Mouse (Mus musculus) mouse embryonic stem cell (cell line): ENCODE results near the gene Ess2.
"Not testable (repeated sequence)": the region's sequence is repeated elsewhere in the genome, so short reads cannot be mapped to it uniquely, and the experiment has no call there.

Experiments used
- in situ Hi-C, 2 experiments: fragments of 300-500 bp; cut with MboI; formaldehyde crosslinking; loops; 1 replicate in 1 of 2; 3 replicates in 1 of 2; pipeline ENCODE4 v1.14.3; 2019 to 2020; ENCODE audit warnings: low sequenced_read_pairs in 2 of 2, low pct_unique_long_range_greater_than_20kb in 1 of 2, mixed read lengths in 1 of 2; ENCODE audit not compliant: unreplicated experiment in 1 of 2

The Ess2 gene

DNA sequence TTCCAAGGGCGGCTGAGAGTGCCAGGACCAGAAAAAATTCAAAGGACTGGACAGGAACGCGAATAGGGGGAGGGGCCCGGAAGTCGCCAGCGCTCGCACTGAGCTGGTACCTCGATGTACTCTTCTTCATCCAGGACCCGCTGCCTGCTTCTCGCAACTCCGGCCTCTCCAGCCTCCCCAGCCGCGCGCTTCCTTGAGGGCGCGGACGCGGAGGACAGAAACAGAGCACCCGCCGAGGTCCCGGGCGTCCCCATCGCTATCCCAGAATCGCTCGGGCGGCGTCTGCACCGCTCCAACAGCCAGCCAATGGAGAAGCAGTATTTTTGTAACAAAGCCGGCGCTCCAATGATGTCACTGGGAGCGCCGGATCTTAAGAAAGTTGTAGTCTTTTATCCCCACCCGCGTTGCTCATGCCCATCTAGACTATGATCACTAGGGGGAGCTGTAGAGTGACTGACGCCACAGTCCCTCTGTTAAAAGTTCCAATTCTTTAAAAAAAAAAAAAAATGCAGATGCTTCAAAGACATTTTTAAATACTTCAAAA is at the start of gene Ess2:
Ess2 (minus strand) TSS at position 297 of the 544 bp plus-strand sequence.
- in situ Hi-C loops = loop anchor here (10.0 kb wide), 2 partner anchors 124 to 304 kb away; partner anchors contain the start of gene Ccdc188 (in 1 of the 2)

DNA sequence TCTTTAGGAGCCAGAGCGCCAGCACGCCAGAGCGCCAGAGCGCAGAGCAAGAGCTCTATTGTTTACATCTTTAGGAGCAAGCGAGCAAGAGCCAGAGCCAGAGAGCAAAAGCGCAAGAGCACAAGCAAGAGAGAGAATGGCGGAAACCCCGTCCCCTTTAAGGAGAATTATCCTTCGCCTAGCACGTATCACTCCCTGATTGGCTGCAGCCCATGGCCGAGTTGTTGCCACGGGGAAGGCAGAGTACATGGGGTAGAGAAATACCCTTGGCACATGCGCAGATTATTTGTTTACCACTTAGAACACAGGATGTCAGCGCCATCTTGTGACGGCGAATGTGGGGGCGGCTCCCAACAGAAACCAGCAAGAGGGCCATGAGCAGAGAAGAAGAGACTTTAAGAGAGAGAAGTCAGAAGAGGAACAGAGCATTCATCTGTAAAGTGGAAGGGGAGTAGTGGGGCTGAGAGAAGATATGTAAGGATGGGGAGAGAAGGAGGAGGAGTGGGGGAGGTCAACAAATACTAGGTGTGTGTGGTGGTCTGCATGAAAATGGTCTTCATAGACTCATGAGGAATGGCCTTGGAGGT is 45.0 kb upstream of the Ess2 start:
- in situ Hi-C loops = not testable (repeated sequence)

DNA sequence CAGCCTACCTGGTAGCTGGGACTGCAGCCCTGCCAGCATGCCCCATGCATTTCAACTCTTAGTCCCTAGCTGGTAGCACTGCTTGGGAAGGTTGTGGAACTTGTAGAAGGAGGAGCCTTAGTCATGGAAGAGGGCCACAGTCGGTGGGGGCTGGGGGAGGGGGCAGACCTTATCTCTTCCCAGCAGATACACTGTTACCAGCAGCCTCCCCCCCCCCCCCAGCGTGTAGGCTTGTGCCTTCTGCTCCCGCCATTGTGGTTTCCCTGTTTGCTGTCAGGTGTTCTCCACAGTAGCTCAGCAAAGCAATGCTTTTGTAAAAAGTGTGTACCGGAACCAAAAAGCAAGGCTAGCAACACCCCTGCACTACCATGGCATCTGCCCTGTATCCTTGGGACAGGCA is 40.5 kb upstream of the Ess2 start:
- in situ Hi-C loops = no loop called here

DNA sequence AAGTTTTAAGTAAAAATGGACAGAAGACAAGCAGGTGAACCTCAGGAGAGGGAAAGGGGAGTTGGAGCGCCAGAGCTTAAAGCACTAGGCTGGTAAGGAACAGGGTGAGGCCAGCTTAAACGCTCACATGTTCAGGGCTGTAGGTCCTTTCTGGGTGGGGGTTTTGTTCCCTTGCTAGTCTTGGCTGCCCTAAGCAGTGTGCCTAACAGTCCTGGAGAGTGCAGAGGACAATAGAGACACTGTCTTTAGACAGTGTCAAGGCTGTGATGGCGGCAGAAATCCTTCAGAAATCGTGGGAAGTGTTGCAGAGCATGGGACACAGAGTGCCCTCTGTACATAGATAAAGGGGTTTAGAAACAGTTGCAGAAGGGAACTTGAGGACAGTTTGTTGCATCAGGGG is 38.9 kb upstream of the Ess2 start:
- in situ Hi-C loops = no loop called here

DNA sequence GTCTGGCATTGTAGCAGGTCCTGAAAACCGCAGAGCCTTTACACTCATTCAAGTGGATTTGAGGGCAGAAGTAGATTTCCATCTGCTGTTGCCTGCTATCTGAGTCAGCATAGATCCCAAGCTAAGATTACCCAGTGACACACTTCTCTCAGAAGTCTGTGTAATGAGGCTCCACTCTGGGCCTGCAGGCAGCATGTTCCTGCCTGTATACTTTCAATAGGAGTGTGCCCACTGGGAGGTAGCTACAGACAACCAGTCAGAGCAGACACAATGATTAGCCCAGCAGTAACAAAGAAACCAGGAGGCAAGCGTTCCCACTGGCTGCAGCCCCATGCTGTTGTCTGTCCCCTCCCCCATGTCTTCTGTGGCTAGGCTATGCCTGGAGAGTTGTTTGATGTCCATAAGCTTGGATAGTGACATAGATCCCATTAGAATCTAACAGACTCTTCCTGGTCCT is 38.3 kb upstream of the Ess2 start:
- in situ Hi-C loops = loop anchor here in 1 of 2 experiments (5.0 kb wide), 1 partner anchor 38 kb away; no protein-coding TSS in a partner anchor

DNA sequence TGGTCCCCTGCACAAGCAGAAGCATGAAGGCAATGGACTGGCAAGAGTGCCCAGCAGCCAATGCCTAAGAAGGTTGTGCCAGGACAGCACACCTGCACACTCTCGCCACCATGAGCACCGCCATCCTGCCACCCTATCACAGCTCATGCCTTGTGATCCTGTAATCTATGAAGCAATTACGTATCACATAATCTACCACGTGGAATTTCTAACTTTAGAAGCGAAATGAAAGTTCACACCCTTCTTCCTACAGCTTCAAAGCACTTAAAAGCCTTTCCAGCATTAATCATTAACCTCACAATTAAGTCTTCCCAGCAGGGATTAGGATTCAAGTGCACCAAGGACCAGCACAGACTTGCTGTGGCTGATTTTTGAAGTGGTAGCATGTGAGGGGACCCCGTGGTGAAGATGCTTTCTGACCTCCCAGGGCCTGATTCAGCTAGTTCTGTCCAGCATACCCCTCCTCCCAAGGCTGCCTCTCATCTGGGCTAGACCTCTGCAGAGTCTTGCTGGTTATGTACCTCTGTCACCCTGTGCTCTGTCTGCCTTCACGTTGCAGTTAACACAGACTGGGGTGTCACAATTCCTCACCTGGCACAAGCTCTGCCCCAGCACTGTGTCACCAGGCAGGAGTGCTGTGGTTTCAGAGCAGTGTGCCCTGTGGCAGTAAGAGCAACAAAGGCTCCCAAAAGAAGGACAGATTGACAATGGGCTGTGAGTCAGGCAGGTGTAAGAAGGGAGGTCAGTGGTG is 34.1 kb upstream of the Ess2 start:
- in situ Hi-C loops = loop anchor here in 1 of 2 experiments (5.0 kb wide), 1 partner anchor 42 kb away; no protein-coding TSS in a partner anchor

DNA sequence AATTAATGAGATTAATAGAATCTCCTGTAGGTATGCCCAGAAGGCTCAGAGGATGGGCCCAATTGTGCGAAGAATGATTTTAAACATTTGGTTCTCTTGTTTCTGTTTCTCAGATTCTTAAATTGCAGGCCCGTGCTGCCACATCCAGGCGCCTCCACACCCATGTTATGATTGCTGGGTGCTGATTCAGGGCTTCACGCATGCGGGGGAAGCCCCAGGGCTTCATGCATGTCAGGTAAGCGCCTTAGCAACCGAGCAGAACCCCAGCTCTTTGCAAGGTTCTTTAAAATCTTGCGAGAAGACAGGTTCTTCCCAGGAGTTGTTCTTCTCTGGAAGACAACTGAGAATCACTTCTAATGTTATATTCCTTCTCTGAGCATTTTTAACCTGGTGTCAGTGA is 32.3 kb upstream of the Ess2 start:
- in situ Hi-C loops = no loop called here

DNA sequence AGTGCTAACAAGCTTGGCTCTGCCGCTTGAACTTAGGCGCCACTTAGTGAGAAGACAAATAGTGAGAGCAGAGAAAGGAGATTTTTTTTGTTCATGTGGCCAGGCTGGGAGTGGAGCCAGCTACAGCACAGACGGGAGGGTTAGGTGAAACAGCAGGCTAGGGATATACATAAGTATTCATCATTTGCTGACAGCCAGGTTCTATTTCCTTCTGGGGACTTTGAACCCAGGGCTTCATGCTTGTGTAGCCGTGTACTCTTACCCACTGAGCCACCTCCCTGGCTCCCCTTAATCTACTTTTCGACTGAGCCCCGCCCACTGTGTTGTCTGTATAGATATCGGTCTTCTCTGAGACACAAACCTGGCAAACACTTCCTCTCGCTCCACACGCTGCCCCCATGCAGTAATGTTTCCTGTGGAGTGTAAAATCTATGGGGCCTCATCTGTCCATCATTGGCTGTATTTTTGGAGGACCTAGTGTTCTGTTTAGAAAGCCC is 28.2 kb upstream of the Ess2 start:
- in situ Hi-C loops = no loop called here

DNA sequence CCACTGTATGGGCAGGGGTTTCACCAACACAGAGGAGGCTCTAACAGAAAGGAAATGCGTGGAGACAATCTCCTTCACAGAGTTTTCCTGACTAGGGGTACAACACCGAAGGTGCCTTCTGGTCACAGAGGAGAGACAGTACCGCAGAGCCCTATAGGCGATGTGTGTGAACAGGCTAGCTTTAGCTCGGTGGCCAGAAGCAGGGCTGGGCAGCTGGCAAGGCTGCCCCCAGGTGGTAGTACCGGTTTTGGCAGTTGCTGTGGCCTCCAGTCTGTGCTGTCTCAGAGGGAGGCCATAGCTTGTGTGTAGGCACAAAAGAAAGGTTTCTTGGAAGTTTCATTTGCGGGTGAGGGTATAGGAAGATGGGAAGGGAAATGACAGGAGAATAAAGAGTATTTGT is 27.7 kb upstream of the Ess2 start:
- in situ Hi-C loops = no loop called here

DNA sequence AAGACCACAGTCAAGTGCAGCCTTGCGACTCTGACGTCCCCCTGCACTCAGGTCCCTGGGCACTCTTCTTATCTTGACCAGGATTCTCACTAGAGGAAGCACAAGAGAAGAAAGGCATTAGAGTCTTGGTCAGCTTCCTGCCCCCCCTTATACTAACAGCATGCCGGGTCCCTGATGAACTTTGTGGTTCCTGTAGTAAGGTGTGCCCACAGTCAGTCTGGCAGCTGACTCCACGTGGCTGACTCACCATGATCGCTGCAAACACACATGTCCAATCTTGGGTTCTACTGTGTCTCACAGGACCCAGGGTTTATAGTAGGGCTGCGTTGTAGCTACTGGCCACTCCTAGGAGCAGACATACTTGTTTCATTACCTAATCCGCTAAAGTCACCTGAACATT is 27.0 kb upstream of the Ess2 start:
- in situ Hi-C loops = no loop called here

DNA sequence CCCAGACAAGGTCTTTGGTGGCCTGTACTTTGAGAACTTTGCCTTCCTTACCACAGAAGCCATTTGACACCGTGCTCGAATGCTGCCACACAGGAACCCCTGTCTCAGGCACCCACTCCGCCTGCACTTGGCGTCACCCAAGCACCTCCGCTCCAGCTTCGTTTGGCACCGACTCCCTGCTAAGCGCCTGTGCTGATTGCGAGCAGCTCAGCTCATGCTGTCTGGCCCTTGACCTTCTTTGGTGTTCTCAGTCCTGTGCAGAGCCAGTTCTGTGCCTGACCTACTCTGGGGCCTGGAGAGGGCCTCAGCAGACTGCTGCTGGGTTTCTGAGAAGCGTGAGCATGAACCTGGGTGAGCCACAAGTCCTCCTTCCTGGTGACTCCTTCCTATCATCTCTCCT is 25.6 kb upstream of the Ess2 start:
- in situ Hi-C loops = no loop called here

DNA sequence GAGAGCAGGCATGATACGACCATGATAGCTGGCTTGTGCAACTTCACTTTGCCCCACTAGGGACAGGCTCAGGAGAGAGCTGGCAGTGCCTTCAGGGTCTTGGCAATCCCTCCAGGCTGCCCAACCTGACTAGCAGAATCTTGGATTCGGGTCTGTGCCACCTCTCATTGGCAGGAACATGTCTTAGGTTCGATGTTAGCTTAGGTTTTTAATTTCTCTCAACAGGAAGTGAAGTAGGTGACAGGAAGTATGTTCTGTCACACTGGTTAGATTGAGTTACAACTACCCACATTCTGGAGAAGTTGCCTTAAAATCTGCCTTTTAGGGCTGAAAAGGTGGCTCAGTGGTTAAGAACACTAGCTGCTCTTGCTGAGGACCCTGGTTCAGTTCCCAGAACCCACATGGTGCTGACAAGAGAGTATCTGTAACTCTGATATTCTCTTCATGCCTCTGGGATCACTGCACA is 23.3 kb upstream of the Ess2 start:
- in situ Hi-C loops = no loop called here

DNA sequence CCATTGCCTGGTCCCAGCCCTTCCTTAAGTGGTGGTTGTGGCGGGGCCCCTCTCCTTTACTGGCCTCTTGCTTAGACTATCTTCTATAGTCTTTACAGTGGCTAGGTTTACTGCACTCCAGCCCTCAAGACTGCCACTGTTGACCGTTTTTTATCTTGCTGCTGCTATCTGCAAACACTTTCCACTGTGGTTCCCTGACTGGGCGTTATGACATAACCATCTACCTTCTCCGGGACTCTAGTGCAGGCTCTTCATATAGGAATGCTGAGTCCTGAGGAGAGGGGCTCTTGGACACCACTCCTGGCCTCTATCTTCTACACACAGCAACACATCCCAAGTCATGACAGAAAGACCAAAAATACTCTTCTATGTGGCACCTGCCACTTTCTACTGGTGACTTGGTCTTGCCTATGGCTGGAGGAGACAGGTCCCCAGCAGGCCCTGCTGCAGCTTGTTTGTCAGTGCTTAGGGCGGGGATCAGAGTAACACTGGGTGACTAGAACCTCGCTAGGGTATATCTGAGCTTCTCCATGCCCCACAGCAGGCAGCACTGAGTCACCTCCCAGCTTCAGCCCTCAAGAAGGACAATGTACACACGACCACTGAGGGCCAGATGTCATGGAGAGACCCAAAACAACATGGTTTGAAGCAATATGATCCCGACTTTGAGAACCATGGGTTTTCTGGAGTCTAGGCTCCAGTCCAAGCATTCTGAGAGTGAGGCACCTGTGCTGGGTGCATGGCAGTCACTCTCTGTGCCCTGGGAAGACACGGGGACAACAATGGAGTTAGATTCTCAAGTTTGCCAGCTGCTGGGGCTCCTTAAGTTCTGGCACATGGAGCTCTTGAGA is 22.7 kb upstream of the Ess2 start:
- in situ Hi-C loops = no loop called here

DNA sequence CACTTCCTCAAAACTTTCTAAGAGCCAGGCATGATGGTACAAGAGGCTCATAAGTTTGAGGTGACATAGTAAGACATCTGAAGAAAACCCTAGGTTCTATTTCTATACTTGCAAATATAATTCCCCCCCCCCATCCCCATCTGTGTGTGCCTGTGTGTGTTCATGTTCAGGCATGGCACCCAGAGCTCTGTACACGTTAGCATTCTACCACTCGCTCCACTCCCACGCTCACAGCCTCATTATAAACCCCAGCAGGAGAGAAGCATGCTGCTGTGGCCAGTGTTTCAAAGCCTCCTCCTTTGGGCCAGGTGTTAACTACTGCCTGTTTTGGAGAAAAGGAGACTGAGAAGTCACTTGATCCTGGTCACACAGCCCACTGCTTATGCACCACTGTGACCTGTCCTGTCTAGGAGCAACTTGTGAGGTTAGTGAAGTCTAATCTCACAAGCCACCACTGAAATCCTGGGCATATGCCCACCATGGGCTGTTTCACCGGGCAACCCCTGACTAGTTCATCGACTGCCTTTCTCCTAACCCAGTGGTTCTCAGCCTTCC is 20.8 kb upstream of the Ess2 start:
- in situ Hi-C loops = no loop called here

DNA sequence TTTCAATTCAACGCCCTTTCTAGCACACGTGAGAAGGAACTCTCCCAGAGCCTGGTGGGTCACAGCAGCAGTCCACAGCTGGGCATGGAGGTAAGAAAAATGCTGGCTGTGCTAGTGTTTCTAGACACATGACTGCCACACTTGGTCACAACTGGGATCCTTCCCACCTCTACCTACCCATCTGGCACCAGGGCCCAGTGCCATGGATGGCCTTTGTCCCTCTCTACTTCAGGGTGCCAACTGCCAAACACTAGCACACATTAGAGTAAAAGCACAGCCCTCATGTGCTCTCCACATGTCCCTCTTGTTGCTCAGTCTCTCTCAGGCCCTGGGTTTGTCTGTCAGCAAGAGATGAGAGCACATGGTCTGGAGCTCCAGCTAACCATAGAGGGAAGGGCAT is 18.5 kb upstream of the Ess2 start:
- in situ Hi-C loops = no loop called here

DNA sequence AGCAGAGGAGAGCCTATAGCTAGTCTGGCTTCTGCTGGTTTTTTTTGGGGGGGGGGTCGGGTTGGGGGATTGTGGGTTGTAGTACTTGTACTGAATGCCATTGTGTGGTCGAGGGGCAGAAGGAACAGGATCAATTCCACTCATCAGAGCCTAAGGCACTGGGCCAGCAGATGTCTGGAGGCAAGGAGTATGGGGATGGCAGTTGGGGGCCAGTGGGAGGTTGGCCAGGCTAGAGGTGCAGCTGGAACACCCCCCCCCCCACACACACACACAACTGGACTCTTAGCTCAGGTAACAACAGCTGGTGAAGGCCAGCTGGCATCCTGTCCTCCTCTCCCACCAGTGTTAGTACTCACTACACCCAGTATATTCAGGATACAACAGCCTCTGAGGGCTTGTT is 18.1 kb upstream of the Ess2 start:
- in situ Hi-C loops = no loop called here

DNA sequence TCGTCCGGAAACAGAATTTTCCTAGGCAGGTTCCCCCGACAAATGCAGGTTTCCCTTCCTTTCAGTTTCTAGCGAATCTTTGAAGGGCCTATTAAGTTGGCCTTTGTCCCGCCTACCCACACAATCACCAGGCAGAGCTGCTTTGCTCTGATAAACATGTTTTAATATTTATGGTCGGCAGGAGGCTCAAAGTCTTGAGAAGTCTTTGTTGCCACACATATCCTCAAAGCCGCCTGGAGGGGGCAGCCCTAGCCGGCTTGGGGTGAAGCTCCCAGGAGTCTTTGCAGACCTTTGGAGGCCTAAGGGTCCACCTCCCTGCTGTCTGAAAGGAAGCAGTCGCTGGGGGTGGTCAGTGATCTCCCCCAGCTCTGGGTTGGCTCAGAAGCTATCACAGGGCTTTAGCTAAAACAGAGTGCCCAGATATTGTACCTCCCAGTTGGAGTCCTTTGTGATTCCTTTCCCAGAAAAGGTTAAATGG is 17.5 kb upstream of the Ess2 start:
- in situ Hi-C loops = no loop called here

DNA sequence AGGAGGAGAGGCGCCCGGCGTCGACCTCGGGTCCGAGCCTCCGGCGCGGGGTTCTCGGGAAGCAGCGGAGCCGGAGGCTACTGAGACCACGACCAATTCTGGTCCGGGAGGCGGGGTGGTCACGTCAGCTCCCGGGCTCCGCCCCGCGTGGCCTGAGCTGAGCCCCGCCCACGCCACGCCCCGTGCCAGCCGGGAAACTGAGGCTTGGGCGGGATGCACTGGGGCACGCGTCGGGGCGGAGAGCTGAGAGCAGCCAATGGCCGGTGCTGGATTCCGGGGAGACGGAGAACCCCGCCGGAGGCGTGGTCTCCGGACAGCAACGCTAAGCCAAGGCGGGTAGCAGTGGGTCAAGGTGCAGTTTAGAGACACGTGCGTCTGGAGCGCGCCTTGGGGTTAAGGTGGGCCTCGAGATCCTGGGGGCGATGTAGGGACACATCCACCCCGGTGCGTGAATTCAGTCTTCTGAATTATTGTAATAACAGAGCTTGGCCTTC is 17.0 kb upstream of the Ess2 start, which contains the start of gene Slc25a1:
Slc25a1 (minus strand) TSS at position 133 of the 494 bp plus-strand sequence.
- in situ Hi-C loops = no loop called here
